Mouse (Mus musculus) kidney, embryonic 16.5 days (tissue): Measurements from ENCODE around the gene Esx1. TPM values are rescaled to one million over a fixed set of nuclear protein-coding genes. Genes with fewer than 3 reads are reported as not detected.

Experiments used
- ATAC-seq: fragments of 200-750 bp; cut with Nextera tagmentation; 2 replicates; pipeline ENCODE4 v1.8.0; 2017; ENCODE audit warnings: moderate TSS enrichment; ENCODE audit not compliant: low FRiP score, low TSS enrichment
- H3K27ac ChIP-seq: fragments of 300-500 bp; sonication (generic); 2 replicates; pipeline ENCODE4 v1.5.1; 2014; ENCODE audit warnings: low read length
- H3K27me3 ChIP-seq: fragments of 300-500 bp; sonication (generic); 2 replicates; pipeline ENCODE4 v1.6.1; 2014; ENCODE audit warnings: low read length, control low read depth, mixed read lengths; ENCODE audit not compliant: insufficient read depth
- H3K36me3 ChIP-seq: fragments of 300-500 bp; sonication (generic); 2 replicates; pipeline ENCODE4 v1.6.1; 2014; ENCODE audit warnings: low read length, control low read depth, mixed read lengths; ENCODE audit not compliant: insufficient read depth
- H3K4me1 ChIP-seq: fragments of 300-500 bp; sonication (generic); 2 replicates; pipeline ENCODE4 v1.6.1; 2014; ENCODE audit warnings: low read length, control low read depth, mixed read lengths; ENCODE audit not compliant: insufficient read depth
- H3K4me2 ChIP-seq: fragments of 300-500 bp; sonication (generic); replicated peaks from 2 replicates; pipeline ENCODE4 v1.6.1; 2014; ENCODE audit warnings: low read depth, low read length
- H3K4me3 ChIP-seq: fragments of 300-500 bp; sonication (generic); 2 replicates; pipeline ENCODE4 v1.5.1; 2014; ENCODE audit warnings: mild to moderate bottlenecking, low read length
- H3K9ac ChIP-seq: fragments of 300-500 bp; sonication (generic); replicated peaks from 2 replicates; pipeline ENCODE4 v1.6.1; 2014; ENCODE audit warnings: low read length
- H3K9me3 ChIP-seq: fragments of 300-500 bp; sonication (generic); 2 replicates; pipeline ENCODE4 v1.6.1; 2016; ENCODE audit warnings: low read length, control low read depth
- WGBS: fragments of 180-500 bp; shearing (Covaris S2); extraction: QIAGEN DNeasy Blood & Tissue Kit; methylation state at CpG from one replicate; pipeline ENCODE4 v1.1.7; 2014; 5-methylcytosine and 5-hydroxymethylcytosine counted together
- polyA plus RNA-seq: library from polyadenylated mRNA; unstranded; fragments of >200 nt; fragmentation: Nextera tagmentation; extraction: Ambion mirVana; gene quantifications from 2 replicates; pipeline ENCODE4 v1.2.1, GENCODE M21; 2015

The Esx1 gene
- not detected in 2 replicates for polyA plus RNA-seq

DNA sequence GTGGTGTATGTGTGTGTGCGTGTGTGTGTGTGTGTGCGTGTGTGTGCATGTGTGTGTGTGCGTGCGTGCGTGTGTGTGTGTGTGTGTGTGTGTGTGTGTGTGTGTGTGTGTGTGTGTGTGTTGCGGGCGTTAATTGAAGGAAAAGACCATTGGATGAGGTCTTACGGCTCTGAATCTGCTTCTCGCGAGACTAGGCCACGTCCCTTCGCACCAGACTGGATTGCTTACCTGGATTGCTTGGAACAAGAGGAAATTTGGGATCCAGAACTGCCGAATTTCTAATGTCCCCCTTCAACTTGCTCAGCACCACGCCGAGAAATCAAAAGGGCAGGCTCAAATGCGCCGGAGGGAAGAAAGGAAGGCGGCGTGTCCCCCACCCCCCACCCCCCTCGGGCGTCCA is at the start of gene Esx1:
Gene Esx1 (minus strand): TSS at position 366 of the 400 bp plus-strand sequence.
- Histone ChIP-seq H3K27me3 (peaks cover 78% of the 10 kb centered on the region), H3K9me3 (no peaks in the 10 kb centered on the region), H3K4me2 (no peak within 1 kb of the TSS), H3K36me3 (no peaks in the 10 kb centered on the region), H3K4me1 (0 out of 2 replicates have a peak, but pooled peaks cover 5% of the 10 kb centered on the region), H3K9ac (no peak within 1 kb of the TSS), H3K4me3 (no peak within 1 kb of the TSS), H3K27ac (no peak within 1 kb of the TSS)
- ATAC-seq: no peak
- WGBS: 19% methylated on average over 21 of the region's 21 CpGs

DNA sequence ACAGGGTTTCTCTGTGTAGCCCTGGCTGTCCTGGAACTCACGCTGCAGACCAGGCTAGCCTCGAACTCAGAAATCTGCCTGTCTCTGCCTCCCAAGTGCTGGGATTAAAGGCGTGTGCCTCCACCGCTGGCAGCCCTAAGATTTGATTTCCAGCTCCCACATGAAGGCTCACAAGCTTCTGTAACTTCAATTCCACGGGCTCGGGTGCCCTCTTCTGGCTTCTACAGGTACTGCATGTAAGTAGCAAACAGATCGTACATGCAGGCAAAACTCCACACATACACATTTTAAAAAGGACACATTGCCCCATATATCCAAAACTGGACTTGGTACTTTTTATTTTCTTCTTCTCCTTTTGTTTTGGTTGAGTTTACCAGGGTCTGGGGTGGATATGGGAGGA is 48.1 kb upstream of the Esx1 start:
- no peak for ATAC-seq
- Histone ChIP-seq H3K36me3 (no peaks in the 10 kb centered on the region), H3K27ac (no peak overlapping the region), H3K4me1 (no peaks in the 10 kb centered on the region), H3K4me3 (no peak overlapping the region), H3K9me3 (no peaks in the 10 kb centered on the region), H3K9ac (no peak overlapping the region), H3K4me2 (no peak overlapping the region), H3K27me3 (no peaks in the 10 kb centered on the region)
- WGBS: 49% methylated on average over 7 of the region's 7 CpGs

DNA sequence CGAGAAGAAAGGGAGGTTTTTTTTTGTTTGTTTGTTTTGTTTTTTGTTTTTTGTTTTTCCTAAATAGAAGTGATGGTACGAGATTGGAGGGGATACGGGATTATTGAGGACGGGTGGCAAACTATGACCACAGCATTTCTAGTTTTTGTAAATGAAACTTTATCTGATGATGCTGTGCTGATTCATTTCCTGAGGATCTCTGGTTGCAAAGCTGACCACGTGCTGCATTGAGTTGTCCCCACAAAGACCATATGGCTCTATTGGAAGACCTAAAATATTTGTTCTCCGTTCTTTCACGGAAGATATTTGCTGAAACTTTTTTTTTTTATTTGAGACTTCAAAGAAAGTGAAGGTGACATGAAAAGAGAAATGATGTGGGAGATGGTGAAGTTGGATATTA is 45.8 kb upstream of the Esx1 start:
- H3K27me3 ChIP-seq: no peaks in the 10 kb centered on the region
- no peak overlapping the region for H3K4me2 ChIP-seq
- H3K9ac ChIP-seq: no peak overlapping the region
- no peaks in the 10 kb centered on the region for H3K9me3 ChIP-seq
- WGBS: 72% methylated on average over 7 of the region's 7 CpGs
- H3K4me3 ChIP-seq: no peak overlapping the region
- no peaks in the 10 kb centered on the region for H3K4me1 ChIP-seq
- ATAC-seq: no peak
- no peaks in the 10 kb centered on the region for H3K36me3 ChIP-seq
- H3K27ac ChIP-seq: no peak overlapping the region

DNA sequence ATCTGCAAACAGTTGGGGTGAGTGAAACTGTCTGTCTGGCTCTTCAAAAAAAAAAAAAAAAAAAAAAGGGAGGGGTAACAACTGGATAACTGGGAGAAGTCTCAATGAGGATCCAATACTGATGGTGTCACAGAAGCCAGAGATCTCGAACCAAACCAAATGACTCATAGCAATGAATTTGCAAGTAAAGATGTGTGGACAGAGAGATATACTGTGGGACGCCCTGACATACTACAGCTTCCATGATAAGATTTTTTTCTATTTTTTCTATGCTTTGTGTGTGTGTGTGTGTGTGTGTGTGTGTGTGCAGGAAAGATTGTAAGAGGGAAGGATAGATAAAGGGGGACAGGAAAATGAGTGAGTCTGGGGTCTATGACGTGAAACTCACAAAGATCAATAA is 43.7 kb upstream of the Esx1 start:
- H3K9me3 ChIP-seq: no peaks in the 10 kb centered on the region
- no peak overlapping the region for H3K9ac ChIP-seq
- 91% methylated on average over 3 of the region's 3 CpGs for WGBS
- H3K27ac ChIP-seq: no peak overlapping the region
- H3K36me3 ChIP-seq: no peaks in the 10 kb centered on the region
- no peak for ATAC-seq
- no peaks in the 10 kb centered on the region for H3K27me3 ChIP-seq
- no peaks in the 10 kb centered on the region for H3K4me1 ChIP-seq
- H3K4me2 ChIP-seq: no peak overlapping the region
- no peak overlapping the region for H3K4me3 ChIP-seq

DNA sequence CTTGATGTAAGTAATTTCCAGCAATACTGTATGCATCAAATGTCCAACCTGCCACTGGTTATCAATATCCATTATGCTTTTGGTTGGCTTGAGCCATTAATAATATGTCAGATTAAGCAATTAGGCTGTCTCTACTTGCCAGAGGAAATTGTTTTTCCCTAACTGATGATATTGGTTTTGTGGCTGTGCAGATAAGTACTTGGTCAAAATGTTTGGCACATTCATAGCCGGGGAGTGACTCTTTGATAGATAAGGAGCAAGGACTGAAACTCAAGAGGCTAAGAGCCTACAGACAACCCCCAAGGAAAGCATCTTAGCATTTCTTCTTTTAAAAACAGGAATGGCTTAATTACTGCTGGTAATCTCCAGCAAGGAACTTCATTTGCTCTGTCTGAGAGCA is 40.8 kb upstream of the Esx1 start:
- Histone ChIP-seq H3K27me3 (peaks cover 4% of the 10 kb centered on the region; the same call in 1 of the 2 replicates), H3K36me3 (no peaks in the 10 kb centered on the region), H3K9me3 (no peaks in the 10 kb centered on the region), H3K4me3 (no peak overlapping the region), H3K4me1 (no peaks in the 10 kb centered on the region), H3K4me2 (no peak overlapping the region), H3K9ac (no peak overlapping the region), H3K27ac (no peak overlapping the region)
- no peak for ATAC-seq
- 85% methylated on average over 1 of the region's 1 CpGs for WGBS

DNA sequence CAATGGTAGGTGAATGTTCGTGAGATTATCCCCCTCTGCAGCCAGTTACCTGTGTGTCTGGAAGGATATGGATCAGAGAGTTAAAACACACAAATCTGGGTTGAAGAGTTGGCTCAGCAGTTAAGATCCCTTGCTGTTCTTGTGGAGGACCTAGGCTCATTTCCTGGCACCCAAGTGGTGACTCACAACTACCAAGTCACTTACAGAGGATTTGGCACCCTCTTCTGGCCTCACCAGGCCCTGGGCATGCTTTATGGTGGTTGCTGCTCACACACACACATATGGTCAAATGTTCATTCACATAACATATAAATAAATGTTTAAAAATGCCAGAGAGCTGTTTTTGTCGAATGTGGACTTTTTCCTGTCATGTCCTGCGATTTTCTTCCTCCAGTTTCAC is 39.1 kb upstream of the Esx1 start:
- H3K4me1 ChIP-seq: no peaks in the 10 kb centered on the region
- no peak overlapping the region for H3K4me2 ChIP-seq
- peaks cover 4% of the 10 kb centered on the region; the same call in 1 of the 2 replicates for H3K27me3 ChIP-seq
- no peak overlapping the region for H3K4me3 ChIP-seq
- H3K27ac ChIP-seq: no peak overlapping the region
- 69% methylated on average over 3 of the region's 3 CpGs for WGBS
- no peaks in the 10 kb centered on the region for H3K9me3 ChIP-seq
- ATAC-seq: no peak
- no peaks in the 10 kb centered on the region for H3K36me3 ChIP-seq
- no peak overlapping the region for H3K9ac ChIP-seq

DNA sequence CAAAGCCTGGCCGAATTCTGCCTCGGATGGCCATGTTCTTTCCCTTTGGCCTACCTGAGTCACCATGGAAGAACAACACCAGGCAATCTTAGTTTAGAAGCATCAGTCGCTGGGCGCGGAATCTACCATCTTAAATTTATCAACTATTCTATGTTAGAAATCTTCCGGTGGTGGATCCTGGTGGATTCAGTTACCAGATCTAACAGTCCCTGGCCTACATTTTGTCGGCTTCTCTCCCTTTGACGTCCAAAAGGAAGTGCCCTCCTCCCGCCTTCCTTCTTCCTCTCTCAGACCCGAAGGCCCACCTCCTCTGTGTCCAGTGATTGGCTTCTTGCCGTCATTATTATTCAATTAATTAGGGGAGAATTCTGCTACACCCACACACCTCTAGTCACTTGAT is 27.2 kb upstream of the Esx1 start:
- H3K9me3 ChIP-seq: no peaks in the 10 kb centered on the region
- 83% methylated on average over 11 of the region's 11 CpGs for WGBS
- no peak for ATAC-seq
- no peaks in the 10 kb centered on the region; the same call in 1 of the 2 replicates for H3K27me3 ChIP-seq
- H3K4me3 ChIP-seq: no peak overlapping the region
- H3K4me2 ChIP-seq: no peak overlapping the region
- H3K9ac ChIP-seq: no peak overlapping the region
- no peaks in the 10 kb centered on the region for H3K4me1 ChIP-seq
- H3K36me3 ChIP-seq: no peaks in the 10 kb centered on the region
- no peak overlapping the region for H3K27ac ChIP-seq

DNA sequence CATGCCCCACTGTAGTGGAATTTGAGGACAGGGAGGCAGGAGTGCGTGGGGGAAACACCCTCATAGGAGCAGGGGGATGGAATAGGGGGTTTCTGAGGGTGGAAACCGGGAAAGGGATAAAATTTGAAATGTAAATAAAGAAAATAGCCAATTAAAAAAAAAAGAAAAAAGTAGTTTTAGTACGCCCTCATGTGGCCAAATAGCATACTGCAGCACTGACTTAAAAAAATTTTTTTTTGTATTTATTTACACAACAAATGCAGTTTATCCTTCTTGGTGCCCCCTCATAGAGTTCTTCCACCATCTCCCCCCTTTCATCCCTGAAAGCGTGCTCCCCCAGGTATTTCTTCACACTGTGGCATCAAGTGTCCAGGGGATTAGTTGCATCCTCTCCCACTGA is 22.8 kb upstream of the Esx1 start:
- WGBS: 34% methylated on average over 4 of the region's 4 CpGs

DNA sequence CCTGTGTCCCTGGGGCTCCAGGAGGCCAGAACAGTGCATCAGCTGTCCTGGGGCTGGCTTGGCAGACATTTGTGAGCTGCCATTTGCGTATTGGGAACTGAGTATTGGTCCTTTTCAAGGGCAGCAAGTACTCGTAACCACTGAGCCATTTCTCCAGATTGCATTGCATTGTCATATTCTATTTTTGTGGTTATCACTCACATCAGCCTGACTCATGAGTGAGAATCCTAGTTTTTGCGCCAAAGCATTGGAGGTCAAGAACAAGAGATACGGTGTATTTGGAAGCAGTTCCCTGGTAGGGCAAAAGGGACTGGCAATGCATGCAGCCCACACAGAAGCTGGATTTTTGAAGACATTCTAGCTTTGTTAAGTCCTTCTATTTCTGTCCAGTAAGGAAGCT is 21.8 kb upstream of the Esx1 start:
- Histone ChIP-seq H3K9ac (no peak overlapping the region), H3K27me3 (peaks cover 3% of the 10 kb centered on the region; the same call in 1 of the 2 replicates), H3K36me3 (no peaks in the 10 kb centered on the region), H3K27ac (no peak overlapping the region), H3K4me2 (no peak overlapping the region), H3K4me3 (no peak overlapping the region), H3K4me1 (no peaks in the 10 kb centered on the region), H3K9me3 (no peaks in the 10 kb centered on the region)
- 88% methylated on average over 4 of the region's 4 CpGs for WGBS
- ATAC-seq: no peak

More for the DNA sequence above, 22.8 kb upstream of the Esx1 start:
- no peak overlapping the region for H3K4me3 ChIP-seq
- no peak overlapping the region for H3K9ac ChIP-seq
- no peak overlapping the region for H3K27ac ChIP-seq
- no peaks in the 10 kb centered on the region for H3K4me1 ChIP-seq
- no peaks in the 10 kb centered on the region for H3K36me3 ChIP-seq
- H3K4me2 ChIP-seq: no peak overlapping the region
- ATAC-seq: no peak
- peaks cover 2% of the 10 kb centered on the region; the same call in 1 of the 2 replicates for H3K27me3 ChIP-seq
- no peaks in the 10 kb centered on the region for H3K9me3 ChIP-seq

DNA sequence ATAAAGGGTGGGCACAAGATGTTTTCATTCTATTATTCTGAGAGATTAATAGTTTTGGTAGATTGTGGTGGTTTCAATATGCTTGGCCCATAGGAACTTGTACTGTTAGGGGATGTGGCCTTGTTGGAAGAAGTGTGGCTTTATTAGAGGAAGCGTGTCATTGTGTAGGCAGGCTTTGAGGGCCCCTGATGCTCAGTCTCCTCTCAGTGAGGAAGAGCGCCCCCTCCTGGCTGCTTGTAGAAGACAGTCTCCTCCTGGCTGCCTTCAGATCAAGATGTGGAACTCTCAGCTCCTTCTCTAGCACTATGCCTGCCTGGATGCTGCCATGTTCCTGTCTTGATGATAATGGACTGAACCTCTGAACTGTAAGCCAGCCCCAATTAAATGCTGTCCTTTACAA is 20.7 kb upstream of the Esx1 start:
- H3K9me3 ChIP-seq: no peaks in the 10 kb centered on the region
- H3K27ac ChIP-seq: no peak overlapping the region
- H3K4me3 ChIP-seq: no peak overlapping the region
- no peak overlapping the region for H3K9ac ChIP-seq
- H3K36me3 ChIP-seq: no peaks in the 10 kb centered on the region
- no peak for ATAC-seq
- no peaks in the 10 kb centered on the region for H3K4me1 ChIP-seq
- WGBS: 18% methylated on average over 2 of the region's 2 CpGs
- H3K4me2 ChIP-seq: no peak overlapping the region
- peaks cover 3% of the 10 kb centered on the region; the same call in 1 of the 2 replicates for H3K27me3 ChIP-seq
